Mouse (Mus musculus) MEL (cell line): ENCODE results near the gene Hspa12b.

Experiments used
- CTCF ChIP-seq, 3 experiments: IDR thresholded peaks in 2 of 3; conservative IDR thresholded peaks in 1 of 3; 2 replicates each; pipeline ENCODE4 v1.5.1; 2011 to 2012; ENCODE audit warnings: low read length in 3 of 3, low read depth in 2 of 3, mild to moderate bottlenecking in 2 of 3, improper control_type of control experiment in 1 of 3, inconsistent platforms in 1 of 3, mixed read lengths in 1 of 3, moderate library complexity in 1 of 3; ENCODE audit not compliant: control insufficient read depth in 1 of 3, insufficient read depth in 1 of 3, poor library complexity in 1 of 3, severe bottlenecking in 1 of 3
- HCFC1 ChIP-seq: IDR thresholded peaks from 2 replicates; pipeline ENCODE4 v1.6.1; 2012; ENCODE audit warnings: low read depth, mild to moderate bottlenecking, inconsistent platforms, low read length, improper control_type of control experiment, moderate library complexity
- MAFK ChIP-seq: IDR thresholded peaks from 2 replicates; pipeline ENCODE4 v1.6.1; 2011; ENCODE audit warnings: low read depth, mild to moderate bottlenecking, low read length, improper control_type of control experiment, borderline replicate concordance
- MEF2A ChIP-seq: IDR thresholded peaks from 2 replicates; pipeline ENCODE4 v1.6.1; 2014; ENCODE audit warnings: low read depth, mild to moderate bottlenecking, inconsistent platforms, low read length, improper control_type of control experiment; ENCODE audit not compliant: poor library complexity, insufficient replicate concordance, severe bottlenecking; ENCODE audit errors: extremely low read depth
- POLR2A ChIP-seq, 2 experiments: IDR thresholded peaks; 2 replicates each; pipeline ENCODE4 v1.6.1; 2011 to 2012; ENCODE audit warnings: low read length in 2 of 2, mild to moderate bottlenecking in 2 of 2, control low read depth in 1 of 2, improper control_type of control experiment in 1 of 2, low read depth in 1 of 2, moderate library complexity in 1 of 2; ENCODE audit not compliant: control insufficient read depth in 1 of 2, insufficient read depth in 1 of 2, poor library complexity in 1 of 2
- ZC3H11A ChIP-seq: IDR thresholded peaks from 2 replicates; pipeline ENCODE4 v1.6.1; 2012; ENCODE audit warnings: low read depth, mild to moderate bottlenecking, inconsistent platforms, low read length, improper control_type of control experiment
- ZMIZ1 ChIP-seq: IDR thresholded peaks from 2 replicates; pipeline ENCODE4 v1.6.1; 2012; ENCODE audit warnings: low read depth, mild to moderate bottlenecking, inconsistent platforms, low read length, improper control_type of control experiment, moderate library complexity

DNA sequence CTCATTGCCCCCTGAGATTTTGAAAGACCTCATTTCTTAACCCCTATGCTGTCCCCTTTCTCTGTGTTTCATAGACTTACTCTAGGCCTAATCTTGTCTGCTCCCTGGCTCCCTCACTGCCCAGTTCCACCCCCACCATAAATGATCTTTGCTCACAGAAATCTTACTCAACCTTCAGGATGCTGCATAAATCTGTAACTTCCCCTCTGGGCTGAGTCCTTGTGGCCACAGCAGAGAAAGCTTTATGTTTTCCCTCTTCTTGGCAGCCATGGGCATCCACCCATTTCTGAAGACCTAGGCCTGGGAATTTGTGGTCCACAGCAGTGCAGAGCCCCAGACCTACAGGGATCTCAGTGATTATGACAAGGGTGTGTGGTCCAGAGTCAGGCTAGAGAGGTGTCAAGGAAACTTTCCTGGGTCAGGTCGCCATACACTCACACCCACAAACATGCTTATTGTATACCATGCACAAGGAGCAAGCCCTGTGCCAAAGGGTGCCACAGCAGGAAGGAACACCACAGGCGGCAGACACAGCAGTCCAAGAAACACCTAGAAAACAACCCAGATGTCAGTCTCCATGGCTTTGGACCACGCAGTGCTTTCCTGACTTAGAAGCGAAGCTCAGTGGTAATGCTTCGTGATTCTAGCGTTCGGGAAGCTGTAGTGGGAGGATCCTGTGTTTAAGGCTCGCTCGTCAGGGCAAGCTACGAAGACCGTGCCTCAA lies 40.3 kb upstream of the Hspa12b start, which contains the start of gene Siglec1:
- TF ChIP-seq ZC3H11A (no peak), POLR2A (IDR thresholded peaks at IDR 0.05; ENCODE audit: control insufficient read depth in 1 of 2, insufficient read depth in 1 of 2, low read depth in 1 of 2, low read length in 2 of 2, poor library complexity in 1 of 2) (no peak), ZMIZ1 (no peak), CTCF (IDR thresholded peaks at IDR 0.05 in 2 of 3, conservative IDR thresholded peaks at IDR 0.05 in 1 of 3; ENCODE audit: control insufficient read depth in 1 of 3, insufficient read depth in 1 of 3, low read depth in 2 of 3, low read length in 3 of 3, poor library complexity in 1 of 3, severe bottlenecking in 1 of 3) (no peak), MAFK (no peak), HCFC1 (no peak), MEF2A (no peak)
